Mouse (Mus musculus) heart, postnatal 0 days (tissue): ENCODE measurements around the gene Lrwd1.

Experiments used
- CTCF ChIP-seq: IDR thresholded peaks from 2 replicates; pipeline ENCODE4 v1.5.1; 2016; ENCODE audit warnings: antibody characterized with exemption, control low read depth, low read depth
- EP300 ChIP-seq: IDR thresholded peaks from 2 replicates; pipeline ENCODE4 v1.6.1; 2016; ENCODE audit warnings: antibody characterized with exemption, low read depth

- TF ChIP-seq EP300 (no peak), CTCF (no peak)
Observed at GRCm38 (mm10) chr5:136098536-136098935, 37.3 kb downstream of the Lrwd1 start.
